Mouse (Mus musculus): Measurements from ENCODE around the gene Trex1. TPM values are rescaled to one million over a fixed set of nuclear protein-coding genes. Genes with fewer than 3 reads are reported as not detected.

Gene Trex1
- total RNA-seq, 1 experiment: 7.4 TPM

DNA sequence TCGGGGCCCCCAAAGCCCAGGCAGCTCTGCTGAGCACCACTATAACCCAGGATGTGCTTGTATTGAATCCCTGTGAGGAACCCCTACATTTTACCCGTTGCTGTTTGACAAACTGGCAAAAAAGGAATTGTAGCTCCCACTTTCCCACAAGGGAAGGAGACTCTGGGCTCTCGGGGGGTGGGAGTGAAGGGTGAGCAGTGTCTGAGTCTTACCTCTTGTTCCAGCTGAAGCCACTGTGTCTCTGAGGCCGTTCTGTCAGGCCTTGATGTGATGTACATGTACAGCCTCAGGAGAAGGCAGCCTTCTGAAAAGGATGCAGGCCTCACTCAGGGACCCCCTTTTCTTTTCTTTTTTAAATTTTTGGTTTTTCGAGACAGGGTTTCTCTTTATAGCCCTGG is 1.4 kb upstream of the Trex1 start:
- H3K36me3 ChIP-seq (ENCODE audit: control insufficient read depth, insufficient read depth, low read length, poor library complexity, severe bottlenecking): peaks cover 43% of the 10 kb centered on the region
- TF ChIP-seq ZNF384 (IDR thresholded peaks at IDR 0.05; ENCODE audit: low read depth, low read length): no peak
- TF ChIP-seq CHD2 (IDR thresholded peaks at IDR 0.05; ENCODE audit: low read depth, low read length): no peak
- TF ChIP-seq HCFC1 (IDR thresholded peaks at IDR 0.05; ENCODE audit: borderline replicate concordance, insufficient read depth, low read length): no peak
- TF ChIP-seq ZC3H11A (IDR thresholded peaks at IDR 0.05; ENCODE audit: borderline replicate concordance, low read depth, low read length): no peak
- no peak for TF ChIP-seq MAFK (IDR thresholded peaks at IDR 0.05; ENCODE audit: insufficient read depth, low read depth, low read length)
- in situ Hi-C loops (cut with MboI; ENCODE audit: low sequenced_read_pairs in 2 of 2, unreplicated experiment in 2 of 2): no loop called here

DNA sequence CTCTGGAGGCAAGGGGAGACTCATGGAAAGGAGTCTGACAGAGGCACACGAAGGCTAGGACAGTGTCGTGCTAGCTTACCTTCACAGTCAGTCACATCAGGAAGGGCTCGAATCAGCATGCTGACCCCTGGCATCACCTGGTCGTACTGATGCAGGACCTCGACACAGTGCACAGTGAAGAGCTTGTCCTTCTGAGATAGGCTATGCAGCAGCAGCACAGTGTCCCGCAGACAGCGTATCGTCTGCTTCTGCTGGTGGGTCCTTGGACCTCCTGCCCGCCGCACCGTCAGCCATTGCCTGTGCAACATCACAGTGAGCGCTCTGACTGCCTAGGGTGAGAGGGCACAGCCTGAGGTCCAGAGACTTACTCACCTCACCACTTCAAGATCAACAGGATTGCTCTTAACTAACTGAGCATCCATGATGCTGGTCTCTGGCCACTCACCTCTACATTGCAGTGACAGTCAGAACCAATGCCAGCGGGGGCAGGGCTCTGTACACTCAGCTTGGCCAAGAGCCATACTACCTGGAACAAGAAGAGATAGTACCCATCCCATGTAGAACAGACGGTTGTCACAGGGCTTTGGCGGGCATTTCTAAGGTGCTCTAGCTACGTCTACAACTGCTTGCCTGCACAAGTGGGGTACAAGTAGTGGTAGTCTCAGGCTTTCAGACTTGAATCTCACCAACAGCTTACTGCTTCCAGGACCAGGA is 807 bp upstream of the Trex1 start:
- TF ChIP-seq HCFC1 (IDR thresholded peaks at IDR 0.05; ENCODE audit: borderline replicate concordance, insufficient read depth, low read length) (no peak), CHD2 (IDR thresholded peaks at IDR 0.05; ENCODE audit: low read depth, low read length) (no peak), ZC3H11A (IDR thresholded peaks at IDR 0.05; ENCODE audit: borderline replicate concordance, low read depth, low read length) (no peak), ZNF384 (IDR thresholded peaks at IDR 0.05; ENCODE audit: low read depth, low read length) (no peak), MAFK (IDR thresholded peaks at IDR 0.05; ENCODE audit: insufficient read depth, low read depth, low read length) (no peak)
- Histone ChIP-seq H3K4me3 (ENCODE audit: insufficient read depth in 1 of 2, low read depth in 1 of 2, low read length in 2 of 2, poor library complexity in 1 of 2, severe bottlenecking in 1 of 2) (no peak overlapping the region), H3K4me1 (ENCODE audit: control insufficient read depth in 2 of 2, insufficient read depth in 2 of 2, low read length in 2 of 2, poor library complexity in 1 of 2) (peaks cover 0 to 16% of the 10 kb centered on the region in 2 experiments; a peak in 1 of 4 replicates), H3K36me3 (ENCODE audit: control insufficient read depth, insufficient read depth, low read length, poor library complexity, severe bottlenecking) (peaks cover 37% of the 10 kb centered on the region), H3K9me3 (ENCODE audit: control insufficient read depth, insufficient read depth, low read depth, low read length) (no peaks in the 10 kb centered on the region), H3K27ac (ENCODE audit: insufficient read depth, low read depth, low read length, poor library complexity, severe bottlenecking) (peak overlapping the region; percentile 48; the same call in 1 of the 2 replicates), H3K9ac (ENCODE audit: insufficient read depth, low read depth, low read length, poor library complexity, severe bottlenecking) (no peak overlapping the region)
- no peak for DNase-seq (ENCODE audit: low read depth, low spot score)
- in situ Hi-C loops (cut with MboI; ENCODE audit: low sequenced_read_pairs in 2 of 2, unreplicated experiment in 2 of 2): no loop called here

More for the DNA sequence above, 1.4 kb upstream of the Trex1 start:
- Histone ChIP-seq H3K4me3 (ENCODE audit: insufficient read depth in 1 of 2, low read depth in 1 of 2, low read length in 2 of 2, poor library complexity in 1 of 2, severe bottlenecking in 1 of 2) (no peak overlapping the region), H3K9ac (ENCODE audit: insufficient read depth, low read depth, low read length, poor library complexity, severe bottlenecking) (no peak overlapping the region), H3K27ac (ENCODE audit: insufficient read depth, low read depth, low read length, poor library complexity, severe bottlenecking) (no peak overlapping the region), H3K4me1 (ENCODE audit: control insufficient read depth in 2 of 2, insufficient read depth in 2 of 2, low read length in 2 of 2, poor library complexity in 1 of 2) (peaks cover 0 to 14% of the 10 kb centered on the region in 2 experiments; a peak in 1 of 4 replicates), H3K9me3 (ENCODE audit: control insufficient read depth, insufficient read depth, low read depth, low read length) (no peaks in the 10 kb centered on the region)
- DNase-seq (ENCODE audit: low read depth, low spot score): no peak

DNA sequence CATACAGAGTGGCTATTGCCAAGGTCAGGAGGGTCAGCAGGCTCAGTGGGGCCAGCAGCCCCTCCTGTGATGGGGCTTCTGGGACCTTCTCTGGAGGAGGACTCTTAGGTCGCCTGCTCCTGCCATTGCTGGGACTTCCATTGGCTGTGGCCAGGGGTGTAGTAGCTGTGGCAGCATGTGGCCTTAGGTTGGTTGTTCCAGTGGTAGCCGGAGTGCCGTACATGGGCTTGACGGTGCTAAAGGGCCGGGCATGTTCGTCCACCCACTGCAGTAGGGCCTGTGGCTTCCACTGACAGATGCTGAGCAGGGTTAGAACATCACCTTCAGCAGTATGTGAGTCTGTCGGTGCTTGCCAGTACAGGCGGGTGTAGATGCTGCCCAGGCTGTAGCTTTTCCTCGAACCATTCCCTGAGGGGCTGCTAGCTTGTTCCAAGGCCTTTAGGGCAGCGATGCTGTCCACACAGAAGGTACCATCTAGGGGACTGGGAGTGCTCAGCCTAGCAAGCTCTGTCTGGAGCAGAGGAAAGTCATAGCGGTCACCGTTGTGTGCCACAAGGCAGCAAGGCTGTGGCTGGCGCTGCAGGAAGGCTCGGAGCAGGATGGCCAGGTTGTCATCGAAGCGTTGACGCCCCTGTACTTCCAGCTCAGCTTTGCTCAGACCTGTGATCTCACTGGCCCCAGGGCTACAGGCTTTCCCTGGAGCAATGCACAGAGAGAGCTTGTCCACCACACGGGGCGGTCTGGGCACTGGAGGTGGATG is 1.3 kb downstream of the Trex1 start:
- DNase-seq (ENCODE audit: low read depth, low spot score): no peak
- TF ChIP-seq ZNF384 (IDR thresholded peaks at IDR 0.05; ENCODE audit: low read depth, low read length): no peak
- TF ChIP-seq HCFC1 (IDR thresholded peaks at IDR 0.05; ENCODE audit: borderline replicate concordance, insufficient read depth, low read length): no peak
- no peak for TF ChIP-seq MAFK (IDR thresholded peaks at IDR 0.05; ENCODE audit: insufficient read depth, low read depth, low read length)
- TF ChIP-seq ZC3H11A (IDR thresholded peaks at IDR 0.05; ENCODE audit: borderline replicate concordance, low read depth, low read length): no peak
- no peak for TF ChIP-seq CHD2 (IDR thresholded peaks at IDR 0.05; ENCODE audit: low read depth, low read length)
- Histone ChIP-seq H3K9ac (ENCODE audit: insufficient read depth, low read depth, low read length, poor library complexity, severe bottlenecking) (no peak overlapping the region), H3K4me3 (ENCODE audit: insufficient read depth in 1 of 2, low read depth in 1 of 2, low read length in 2 of 2, poor library complexity in 1 of 2, severe bottlenecking in 1 of 2) (no peak overlapping the region), H3K27ac (ENCODE audit: insufficient read depth, low read depth, low read length, poor library complexity, severe bottlenecking) (no peak overlapping the region), H3K9me3 (ENCODE audit: control insufficient read depth, insufficient read depth, low read depth, low read length) (no peaks in the 10 kb centered on the region), H3K4me1 (ENCODE audit: control insufficient read depth in 2 of 2, insufficient read depth in 2 of 2, low read length in 2 of 2, poor library complexity in 1 of 2) (peaks cover 0 to 23% of the 10 kb centered on the region in 2 experiments; a peak in 2 of 4 replicates), H3K36me3 (ENCODE audit: control insufficient read depth, insufficient read depth, low read length, poor library complexity, severe bottlenecking) (peaks cover 27% of the 10 kb centered on the region)
- in situ Hi-C loops (cut with MboI; ENCODE audit: low sequenced_read_pairs in 2 of 2, unreplicated experiment in 2 of 2): no loop called here

DNA sequence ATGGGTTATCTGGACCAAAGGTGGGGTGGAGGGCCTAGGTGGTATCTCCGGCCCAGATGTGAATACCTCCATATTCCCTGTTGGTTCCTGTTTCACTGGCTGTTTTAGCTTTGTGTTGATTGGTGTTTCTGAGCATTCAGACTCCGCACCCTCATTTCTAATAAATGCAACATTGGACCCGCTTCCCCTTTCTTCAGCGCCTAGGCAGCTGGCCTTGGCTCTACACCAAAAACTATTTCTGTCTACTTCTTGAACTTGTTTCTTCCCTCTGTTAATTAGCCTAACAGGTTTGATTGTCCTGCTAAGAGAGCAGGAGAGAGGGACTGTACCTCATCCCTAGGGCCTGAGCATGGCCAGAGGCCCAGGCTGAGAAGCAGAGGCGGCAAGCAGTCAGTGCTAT is 2.0 kb downstream of the Trex1 start:
- Histone ChIP-seq H3K27ac (ENCODE audit: insufficient read depth, low read depth, low read length, poor library complexity, severe bottlenecking) (no peak overlapping the region), H3K4me3 (ENCODE audit: insufficient read depth in 1 of 2, low read depth in 1 of 2, low read length in 2 of 2, poor library complexity in 1 of 2, severe bottlenecking in 1 of 2) (no peak overlapping the region), H3K36me3 (ENCODE audit: control insufficient read depth, insufficient read depth, low read length, poor library complexity, severe bottlenecking) (peaks cover 26% of the 10 kb centered on the region), H3K4me1 (ENCODE audit: control insufficient read depth in 2 of 2, insufficient read depth in 2 of 2, low read length in 2 of 2, poor library complexity in 1 of 2) (peaks cover 0 to 29% of the 10 kb centered on the region in 2 experiments; a peak in 2 of 4 replicates), H3K9me3 (ENCODE audit: control insufficient read depth, insufficient read depth, low read depth, low read length) (no peaks in the 10 kb centered on the region), H3K9ac (ENCODE audit: insufficient read depth, low read depth, low read length, poor library complexity, severe bottlenecking) (no peak overlapping the region)
- in situ Hi-C loops (cut with MboI; ENCODE audit: low sequenced_read_pairs in 2 of 2, unreplicated experiment in 2 of 2): no loop called here
- DNase-seq (ENCODE audit: low read depth, low spot score): no peak
- TF ChIP-seq MAFK (IDR thresholded peaks at IDR 0.05; ENCODE audit: insufficient read depth, low read depth, low read length): no peak
- no peak for TF ChIP-seq ZNF384 (IDR thresholded peaks at IDR 0.05; ENCODE audit: low read depth, low read length)
- TF ChIP-seq CHD2 (IDR thresholded peaks at IDR 0.05; ENCODE audit: low read depth, low read length): no peak
- no peak for TF ChIP-seq ZC3H11A (IDR thresholded peaks at IDR 0.05; ENCODE audit: borderline replicate concordance, low read depth, low read length)
- TF ChIP-seq HCFC1 (IDR thresholded peaks at IDR 0.05; ENCODE audit: borderline replicate concordance, insufficient read depth, low read length): no peak

Measured in ES-E14 (cell line).